ENCODE assay signal across 7 mouse cellular contexts in genomic region chr11:85138776-85139474, GRCm38 (mm10). TPM values are rescaled to one million over a fixed set of nuclear protein-coding genes. Genes with fewer than 3 reads are reported as not detected.
DNase-seq lines count a peak whose midpoint lies in the region; ATAC-seq and TF ChIP-seq lines count a peak whose summit lies in the region.

No protein-coding gene starts in this region.

- no peak for TF ChIP-seq RAD21 in CH12.LX (IDR thresholded peaks at IDR 0.05; ENCODE audit: low read depth, low read length)

- peak overlapping the region; percentile 58 for H3K9ac ChIP-seq in CH12.LX (ENCODE audit: insufficient read depth, low read depth)
- H3K9ac ChIP-seq in stomach, embryonic 15.5 days, result peak overlapping the region; percentile 68

- TF ChIP-seq CTCF in CH12.LX (conservative IDR thresholded peaks at IDR 0.05 in 1 of 2, IDR thresholded peaks at IDR 0.05 in 1 of 2; ENCODE audit: low read depth in 2 of 2, low read length in 2 of 2), result no peak

- H3K4me2 ChIP-seq in CH12.LX (ENCODE audit: insufficient read depth, low read depth, poor library complexity, severe bottlenecking), result peak overlapping the region; percentile 93
- peak overlapping the region; percentile 75 for H3K4me2 ChIP-seq in stomach, embryonic 15.5 days

- dilution Hi-C loops in CH12.LX (cut with MboI; ENCODE audit: extremely low pct_ligation_motif_present, extremely low pct_unique_long_range_greater_than_20kb, low sequenced_read_pairs), result no loop called here

- peak overlapping the region; percentile 75 to 98 (median 75) for H3K4me3 ChIP-seq in CH12.LX (replicated peaks in 1 of 3; ENCODE audit: low read depth in 2 of 3, low read length in 2 of 3, poor library complexity in 1 of 3)
- H3K4me3 ChIP-seq in embryonic facial prominence, embryonic 10.5 days, result peak overlapping the region; percentile 88
- peak overlapping the region; percentile 94 for H3K4me3 ChIP-seq in midbrain, embryonic 10.5 days
- peak overlapping the region; percentile 91 for H3K4me3 ChIP-seq in stomach, embryonic 15.5 days (replicated peaks)

- H3K27me3 ChIP-seq in CH12.LX (replicated peaks), result no peaks in the 10 kb centered on the region
- H3K27me3 ChIP-seq in embryonic facial prominence, embryonic 10.5 days (replicated peaks; ENCODE audit: low read depth, poor library complexity, severe bottlenecking), result no peaks in the 10 kb centered on the region
- no peaks in the 10 kb centered on the region for H3K27me3 ChIP-seq in midbrain, embryonic 10.5 days (ENCODE audit: low read depth, poor library complexity, severe bottlenecking)
- no peaks in the 10 kb centered on the region for H3K27me3 ChIP-seq in stomach, embryonic 15.5 days (replicated peaks)

- in situ Hi-C loops in CH12.LX (cut with MboI; ENCODE audit: low pct_ligation_motif_present, low pct_unique_long_range_greater_than_20kb, low sequenced_read_pairs), result no loop called here

- ATAC-seq in stomach, embryonic 15.5 days (ENCODE audit: insufficient read depth, low FRiP score, low read depth), result no peak

- H3K36me3 ChIP-seq in CH12.LX (replicated peaks in 1 of 2; ENCODE audit: control insufficient read depth in 1 of 2, insufficient read depth in 1 of 2, low read length in 1 of 2), result peaks cover 0 to 5% of the 10 kb centered on the region in 2 experiments
- no peaks in the 10 kb centered on the region for H3K36me3 ChIP-seq in embryonic facial prominence, embryonic 10.5 days (replicated peaks)
- no peaks in the 10 kb centered on the region for H3K36me3 ChIP-seq in midbrain, embryonic 10.5 days
- H3K36me3 ChIP-seq in stomach, embryonic 15.5 days, result no peaks in the 10 kb centered on the region

- H3K79me2 ChIP-seq in CH12.LX (replicated peaks; ENCODE audit: control insufficient read depth, extremely low read depth, insufficient read depth, poor library complexity, severe bottlenecking), result peaks cover 5% of the 10 kb centered on the region

- 3% methylated on average over 17 of the region's 17 CpGs for WGBS in embryonic facial prominence, embryonic 10.5 days
- WGBS in midbrain, embryonic 10.5 days, result 5% methylated on average over 17 of the region's 17 CpGs
- 1% methylated on average over 17 of the region's 17 CpGs for WGBS in stomach, embryonic 15.5 days

- H3K27ac ChIP-seq in CH12.LX (ENCODE audit: insufficient read depth, low read depth), result no peak overlapping the region
- H3K27ac ChIP-seq in embryonic facial prominence, embryonic 10.5 days (replicated peaks), result peak overlapping the region; percentile 92
- H3K27ac ChIP-seq in midbrain, embryonic 10.5 days (replicated peaks), result peak overlapping the region; percentile 95
- peak overlapping the region; percentile 69 for H3K27ac ChIP-seq in stomach, embryonic 15.5 days

- no peak for TF ChIP-seq POLR2A in CH12.LX (IDR thresholded peaks at IDR 0.05; ENCODE audit: low read depth, low read length)

- DNase-seq in CH12.LX (ENCODE audit: extremely low read depth) (no peak), MN1 (ENCODE audit: low spot score) (peak; percentile 37)
- peak; percentile 21 for DNase-seq in embryonic facial prominence, embryonic 10.5 days (ENCODE audit: low spot score)
- DNase-seq in heart, postnatal 36 days, result peak; percentile 3 to 25
- peak; percentile 15 to 17 for DNase-seq in layer of hippocampus, postnatal 14 days (ENCODE audit: low spot score in 2 of 2)
- DNase-seq in midbrain, embryonic 10.5 days (ENCODE audit: low spot score), result peak; percentile 21

- H3K9me3 ChIP-seq in CH12.LX (replicated peaks; ENCODE audit: low read length), result no peaks in the 10 kb centered on the region
- H3K9me3 ChIP-seq in embryonic facial prominence, embryonic 10.5 days, result no peaks in the 10 kb centered on the region
- H3K9me3 ChIP-seq in midbrain, embryonic 10.5 days (replicated peaks), result no peaks in the 10 kb centered on the region
- no peaks in the 10 kb centered on the region for H3K9me3 ChIP-seq in stomach, embryonic 15.5 days

- peaks cover 0 to 21% of the 10 kb centered on the region in 2 experiments; a peak in 3 of 4 replicates for H3K4me1 ChIP-seq in CH12.LX (ENCODE audit: control insufficient read depth in 1 of 2, insufficient read depth in 2 of 2)
- H3K4me1 ChIP-seq in embryonic facial prominence, embryonic 10.5 days, result peaks cover 22% of the 10 kb centered on the region
- peaks cover 20% of the 10 kb centered on the region for H3K4me1 ChIP-seq in midbrain, embryonic 10.5 days
- no peaks in the 10 kb centered on the region for H3K4me1 ChIP-seq in stomach, embryonic 15.5 days

- intact Hi-C loops in heart, postnatal 36 days (cut with DNase I), result no loop called here

- no peak for TF ChIP-seq EP300 in CH12.LX (IDR thresholded peaks at IDR 0.05; ENCODE audit: low read length)

TF ChIP-seq in CH12.LX, 34 proteins besides CTCF, POLR2A, EP300 and RAD21:
- TF ChIP-seq SIN3A (IDR thresholded peaks at IDR 0.05; ENCODE audit: low read length), result peak; percentile 3; the same call in 1 of the 2 replicates
- peak; percentile 72 for TF ChIP-seq ZNF384 (IDR thresholded peaks at IDR 0.05; ENCODE audit: low read depth, low read length)
- TF ChIP-seq E2F4 (IDR thresholded peaks at IDR 0.05; ENCODE audit: insufficient replicate concordance, low read depth, low read length), result no peak

RNA-seq across cellular contexts. Expression of gene Usp32, which starts 1.0 kb away (rescaled TPM):
- 11.0 and 11.8 TPM in 2 replicates for total RNA-seq in CH12.LX (2012; rRNA removed)
- 7.4 and 7.5 TPM in 2 replicates for total RNA-seq in CH12.LX (2014; rRNA removed)
- 12.0 and 16.4 TPM in 2 replicates for polyA plus RNA-seq in CH12.LX (2012; ENCODE audit: insufficient read length, low read depth)
- 3.7 and 4.0 TPM in 2 replicates for polyA plus RNA-seq in embryonic facial prominence, embryonic 10.5 days (2016; fragmentation: Nextera tagmentation; extraction: Ambion mirVana)
- total RNA-seq in heart, postnatal 36 days (2021), result 10 to 100 TPM; 20.2 to 22.6 TPM
- total RNA-seq in layer of hippocampus, postnatal 14 days (2021), result 10 to 100 TPM; 76.2 to 86.3 TPM
- 4.3 and 5.1 TPM in 2 replicates for polyA plus RNA-seq in midbrain, embryonic 10.5 days (2016; fragmentation: Nextera tagmentation; extraction: Ambion mirVana)
- polyA plus RNA-seq in stomach, embryonic 15.5 days (2015; fragmentation: Nextera tagmentation; extraction: Ambion mirVana), result 3.9 and 4.8 TPM in 2 replicates

RNA-seq across cellular contexts. Expression of gene 1700125H20Rik, which starts 31.3 kb away (rescaled TPM):
- total RNA-seq in CH12.LX (2012; rRNA removed), result 0.17 TPM in 1 of 2 replicates, not detected in the other
- not detected in 2 replicates for total RNA-seq in CH12.LX (2014; rRNA removed)
- polyA plus RNA-seq in CH12.LX (2012; ENCODE audit: insufficient read length, low read depth), result not detected in 2 replicates
- polyA plus RNA-seq in embryonic facial prominence, embryonic 10.5 days (2016; fragmentation: Nextera tagmentation; extraction: Ambion mirVana), result 0.40 and 0.46 TPM in 2 replicates
- total RNA-seq in heart, postnatal 36 days (2021), result not detected
- total RNA-seq in layer of hippocampus, postnatal 14 days (2021), result under 1 TPM in 1 of 2 experiments, not detected in 1; 0.60 TPM
- 0.42 TPM in 1 of 2 replicates, not detected in the other for polyA plus RNA-seq in midbrain, embryonic 10.5 days (2016; fragmentation: Nextera tagmentation; extraction: Ambion mirVana)
- 0.27 TPM in 1 of 2 replicates, not detected in the other for polyA plus RNA-seq in stomach, embryonic 15.5 days (2015; fragmentation: Nextera tagmentation; extraction: Ambion mirVana)
